Mouse (Mus musculus) embryo, embryonic 11 days (tissue): ENCODE data around the gene Zfp804b.
"Not testable (repeated sequence)": the region's sequence is repeated elsewhere in the genome, so short reads cannot be mapped to it uniquely, and the experiment has no call there.

Experiments
- DNase-seq: peaks from one replicate; pipeline ENCODE4 v3.0.0-alpha.2; 2015

Zfp804b gene

DNA sequence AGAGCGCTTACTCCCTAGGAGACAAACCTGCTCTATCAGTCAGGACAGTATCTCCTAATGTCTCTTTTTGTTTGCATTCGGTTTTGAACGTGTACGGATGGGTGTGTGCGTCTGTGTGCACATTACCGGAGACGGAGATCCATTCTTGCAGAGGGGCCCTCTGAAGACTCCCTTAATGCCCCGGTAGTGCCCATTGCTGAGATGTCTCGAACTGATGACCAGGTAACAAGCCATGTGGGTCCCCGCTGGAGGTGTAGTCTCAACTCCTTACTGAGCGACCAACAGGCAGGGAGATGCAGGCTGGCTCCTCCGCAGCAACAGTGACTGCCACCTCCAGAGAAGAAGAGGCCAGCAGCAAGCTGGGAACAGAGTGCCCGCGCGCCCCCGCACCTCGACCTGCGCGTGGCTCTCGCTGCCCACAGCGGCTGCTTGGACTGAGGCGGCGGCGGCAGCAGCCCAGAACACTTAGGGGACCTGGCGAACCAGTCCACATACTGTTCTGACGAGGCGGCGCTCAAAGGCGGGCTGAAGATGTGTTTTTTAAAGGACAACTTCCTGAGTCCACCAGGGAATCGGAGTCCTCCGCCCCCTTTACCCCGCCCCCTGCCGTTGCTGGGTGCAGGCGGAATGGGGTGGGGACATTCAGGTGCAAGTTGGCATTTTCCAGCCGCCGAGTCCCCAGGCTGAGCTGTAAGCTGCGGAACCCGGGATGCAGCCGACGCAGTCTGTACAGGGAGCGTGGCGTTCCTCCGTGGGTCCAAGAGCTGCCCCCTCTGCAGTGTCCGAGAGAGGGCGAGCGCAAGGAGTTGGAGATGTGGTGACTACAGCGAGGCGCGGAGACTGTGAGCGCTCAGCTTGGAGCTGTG, at the start of gene Zfp804b:
Zfp804b (minus strand) TSS at position 612 of the 866 bp plus-strand sequence.
- peak; percentile 78 for DNase-seq

DNA sequence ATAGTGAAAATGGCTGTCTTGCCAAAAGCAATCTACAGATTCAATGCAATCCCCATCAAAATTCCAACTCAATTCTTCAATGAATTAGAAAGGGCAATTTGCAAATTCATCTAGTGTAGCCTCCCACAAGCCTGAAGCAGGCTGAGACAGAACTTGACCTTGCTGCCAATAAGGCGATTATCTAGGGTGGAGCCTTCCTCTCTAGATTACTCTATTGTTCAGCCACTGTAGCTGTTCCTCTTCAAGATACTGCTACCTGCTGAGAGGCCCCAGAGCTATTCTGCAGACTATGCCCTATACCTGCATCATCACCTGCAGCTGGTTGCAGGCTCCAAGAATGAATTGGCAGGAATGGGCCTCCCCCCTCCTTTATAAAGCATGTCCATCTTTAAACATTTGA, 20.1 kb upstream of the Zfp804b start:
- not testable (repeated sequence) for DNase-seq

DNA sequence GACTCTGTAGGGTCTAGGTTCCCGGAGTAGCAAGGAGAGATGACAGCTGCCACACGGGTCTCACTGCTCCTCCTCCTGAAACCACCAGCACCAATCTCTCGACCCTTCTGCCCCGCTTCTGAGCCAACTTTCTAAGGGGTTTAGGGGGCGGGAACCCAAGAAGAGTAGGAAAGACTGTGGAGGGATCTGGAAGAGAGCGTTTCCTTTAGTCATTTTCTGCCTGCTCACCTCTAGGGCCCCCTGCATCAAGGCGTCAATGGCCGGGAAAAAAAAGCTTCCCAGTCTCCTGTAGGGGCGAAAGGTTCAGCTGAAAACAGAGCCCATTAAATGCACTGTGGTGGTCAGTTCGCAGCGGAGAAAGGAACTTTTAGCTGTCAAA, 444 bp upstream of the Zfp804b start:
- DNase-seq = peak; percentile 49

DNA sequence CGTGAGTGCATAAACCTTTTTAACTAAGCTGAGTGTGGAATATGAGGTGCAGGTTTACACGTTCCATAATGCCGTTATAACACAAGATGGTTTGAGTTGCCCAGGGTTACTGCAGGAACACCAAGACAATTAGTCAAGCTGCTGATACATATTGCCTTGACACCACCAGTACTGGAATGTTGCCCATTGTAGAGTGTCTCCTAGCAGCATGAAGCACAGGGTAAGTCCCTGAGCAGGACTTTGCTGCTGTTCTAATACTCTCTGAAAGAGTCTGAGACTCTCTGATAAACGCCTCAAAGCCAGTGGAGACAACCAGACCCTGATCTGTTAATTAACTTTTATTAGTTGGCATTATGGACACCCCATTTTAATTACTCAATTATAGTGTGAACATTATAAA, 19.0 kb downstream of the Zfp804b start:
- DNase-seq = no peak

DNA sequence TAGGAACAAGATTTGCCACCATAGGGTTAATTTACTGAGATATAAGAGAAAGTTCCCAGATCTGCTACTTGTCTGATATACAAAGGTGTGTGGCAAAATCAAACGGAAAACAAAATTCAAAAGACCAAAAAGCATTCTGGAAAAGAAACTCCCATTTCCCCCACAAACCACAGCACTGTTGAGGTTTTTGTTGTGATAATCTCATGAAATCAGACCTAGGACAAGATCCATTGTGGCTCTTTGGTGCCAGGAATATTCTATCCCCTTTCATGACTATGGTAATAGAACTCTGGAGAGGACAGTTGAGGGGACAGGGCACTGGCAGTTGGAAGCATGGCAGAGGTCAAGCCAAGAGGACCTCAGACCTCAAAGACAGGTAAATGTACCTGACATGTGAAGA, 40.7 kb downstream of the Zfp804b start, which contains the start of gene Tex47:
Tex47 (plus strand) TSS at position 301 of the 400 bp plus-strand sequence.
- DNase-seq = no peak

DNA sequence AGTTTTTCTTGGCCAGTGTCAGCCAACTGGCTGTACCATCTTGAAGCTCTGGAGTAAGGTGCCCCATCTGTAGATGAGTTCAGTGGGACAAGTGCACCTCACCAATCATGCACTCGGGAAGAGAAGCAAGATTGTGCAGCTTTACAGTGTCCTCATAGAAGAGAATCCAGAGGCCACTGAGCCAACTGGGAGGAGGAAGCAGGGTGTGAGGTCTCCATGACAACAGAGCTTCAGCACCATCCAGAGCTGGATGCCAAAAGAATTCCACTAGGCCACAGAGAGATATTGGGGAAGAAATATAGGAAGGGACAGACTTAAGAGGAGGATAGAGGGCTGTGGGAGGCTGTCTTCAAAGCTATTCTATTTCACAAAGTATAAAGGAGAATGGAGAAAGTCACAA, 41.6 kb downstream of the Zfp804b start:
- peak; percentile 1 for DNase-seq

GRCm38 (mm10) chr5:7284336-7284735, 60.2 kb downstream of the Zfp804b start:
- no peak for DNase-seq

DNA sequence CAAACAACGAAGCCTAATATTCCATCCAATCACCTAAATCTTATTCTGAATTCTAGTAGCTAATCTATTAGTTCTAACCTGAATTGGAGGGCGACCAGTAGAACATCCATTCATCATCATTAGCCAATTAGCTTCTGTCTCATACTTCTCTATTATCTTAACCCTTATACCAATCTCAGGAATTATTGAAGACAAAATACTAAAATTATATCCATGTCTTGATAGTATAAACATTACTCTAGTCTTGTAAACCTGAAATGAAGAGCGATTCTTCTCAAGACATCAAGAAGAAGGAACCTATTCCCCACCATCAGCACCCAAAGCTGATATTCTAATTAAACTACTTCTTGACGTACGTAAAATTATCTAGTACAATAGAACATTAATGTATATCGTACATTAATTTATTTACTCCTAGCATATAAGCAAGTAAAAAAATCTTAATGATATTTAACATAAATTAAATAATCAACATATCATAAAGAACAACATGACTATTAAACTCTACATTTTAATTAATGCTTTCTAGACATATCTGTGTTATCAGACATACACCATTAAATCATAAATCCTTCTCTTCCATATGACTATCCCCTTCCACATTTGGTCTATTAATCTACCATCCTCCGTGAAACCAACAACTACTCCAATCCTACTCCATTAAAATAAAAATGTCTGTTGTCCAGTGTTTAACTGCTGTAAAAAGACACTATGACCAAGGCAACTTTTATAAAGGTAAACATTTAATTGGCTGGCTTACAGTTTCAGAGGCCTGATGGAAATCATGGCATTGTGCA, 67.7 kb downstream of the Zfp804b start:
- DNase-seq = peak; percentile 31

GRCm38 (mm10) chr5:7177589-7177988, 167.0 kb downstream of the Zfp804b start:
- no peak for DNase-seq

DNA sequence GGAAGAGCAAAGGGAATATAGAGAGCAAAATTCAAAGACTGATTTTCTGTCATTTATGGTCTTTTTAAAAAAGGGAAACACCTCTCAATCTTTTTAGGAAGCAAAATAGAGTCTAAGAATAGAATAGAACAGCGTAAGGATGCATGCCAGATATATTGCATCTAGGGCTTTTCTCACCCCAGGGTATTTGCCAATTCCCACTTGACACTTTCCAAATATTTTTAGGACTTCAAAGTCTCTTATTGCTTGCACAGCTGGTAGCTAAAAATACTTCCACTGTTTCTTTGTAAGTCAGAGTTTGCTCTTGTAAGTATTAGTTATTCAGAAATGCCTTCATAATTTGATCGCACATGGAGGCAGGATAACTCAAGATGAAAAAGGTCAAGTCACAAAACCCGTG, 204.9 kb downstream of the Zfp804b start:
- no peak for DNase-seq

GRCm38 (mm10) chr5:7102387-7102786, 242.2 kb downstream of the Zfp804b start:
- peak; percentile 12 for DNase-seq

DNA sequence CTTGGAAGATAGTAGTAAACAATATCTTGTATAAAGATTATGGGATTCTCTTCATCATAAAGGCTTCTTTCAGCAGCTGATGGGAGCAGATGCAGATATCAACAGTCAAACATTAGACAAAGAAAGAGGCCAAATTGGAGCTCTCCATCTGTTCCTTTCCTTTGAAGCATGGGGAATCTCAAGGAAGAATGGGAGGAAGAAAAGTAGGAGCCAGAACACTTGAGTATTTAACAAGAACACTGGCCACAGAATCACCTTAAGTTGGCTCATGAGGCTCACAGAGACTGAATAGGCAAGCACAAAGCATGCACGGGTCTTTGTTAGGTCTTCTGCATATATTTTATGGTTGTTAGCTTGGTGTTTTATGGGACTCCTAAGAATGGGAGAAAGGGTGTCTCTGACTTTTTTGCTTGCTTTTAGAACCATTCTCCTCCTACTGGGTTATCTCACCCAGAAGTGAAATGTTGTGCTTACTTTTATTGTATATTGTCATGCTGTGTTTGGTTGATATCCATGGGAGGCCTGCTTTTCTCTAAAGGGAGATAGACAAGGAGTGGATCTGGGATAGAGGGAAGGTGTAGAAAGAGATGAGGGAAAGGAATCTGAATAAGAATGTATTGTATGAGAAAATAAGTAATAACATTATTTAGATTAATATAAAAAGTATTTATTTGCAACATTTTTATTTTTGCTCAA, 270.5 kb downstream of the Zfp804b start:
- DNase-seq = peak; percentile 41

DNA sequence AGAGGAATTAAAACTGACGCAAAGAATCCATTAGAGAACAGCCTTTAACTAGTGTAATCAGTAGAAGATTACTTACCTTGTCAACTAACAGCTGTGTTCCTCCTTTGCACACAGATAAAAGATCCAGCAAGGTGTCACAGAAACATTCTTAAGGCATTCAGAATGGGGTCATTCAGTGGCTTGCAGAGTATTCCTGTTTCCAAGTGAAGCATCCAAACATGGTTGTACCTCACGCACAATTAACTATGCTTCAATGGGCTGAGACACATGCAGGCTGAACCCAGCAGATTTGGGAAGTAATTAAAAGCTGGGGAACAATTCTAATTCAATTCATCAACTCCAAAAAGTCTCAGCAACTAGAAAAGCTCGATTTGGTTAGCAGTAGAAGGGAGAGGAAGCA, 337.1 kb downstream of the Zfp804b start:
- DNase-seq = no peak

DNA sequence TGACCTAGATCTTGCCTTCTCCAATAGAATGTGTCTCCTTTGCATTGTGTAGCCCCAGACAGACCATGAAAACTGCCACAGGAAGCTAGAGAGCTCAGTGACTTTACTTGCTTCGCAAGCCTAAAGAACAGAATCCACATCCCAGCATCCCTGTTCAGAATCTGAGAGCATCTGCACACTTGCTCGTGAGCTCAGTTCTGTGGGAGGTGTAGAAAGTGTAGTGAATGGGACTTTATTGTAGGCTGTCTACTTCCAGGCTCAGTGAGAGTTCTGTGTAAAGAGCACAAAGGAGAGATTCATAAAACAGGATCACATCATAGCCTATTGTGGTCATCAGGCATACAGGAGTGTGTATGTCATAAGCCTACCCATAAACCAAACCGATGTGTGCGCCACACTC, 360.6 kb downstream of the Zfp804b start:
- DNase-seq = no peak

- no peak for DNase-seq
These were observed 409.7 kb downstream of the Zfp804b start for GRCm38 (mm10) chr5:6934837-6935236.

DNA sequence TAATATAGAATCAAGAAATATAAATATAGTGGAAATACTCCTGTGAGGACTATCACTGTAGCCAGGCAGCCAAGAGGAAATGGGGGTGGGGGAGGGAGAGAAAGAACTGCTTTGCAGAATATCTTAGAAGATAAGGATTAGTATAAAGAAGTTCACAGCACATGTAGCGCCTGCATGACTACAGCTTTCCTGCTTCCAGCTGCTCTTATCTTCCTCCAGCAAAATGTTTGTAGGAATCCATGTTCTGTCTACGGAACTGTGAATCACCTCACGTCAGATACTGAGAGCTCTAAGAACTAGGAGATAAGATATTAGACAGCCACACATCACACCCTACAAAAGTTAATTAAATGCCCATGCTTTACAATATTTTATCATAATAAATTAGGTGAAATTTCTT, 433.3 kb downstream of the Zfp804b start:
- no peak for DNase-seq

- no peak for DNase-seq
These were observed 463.2 kb downstream of the Zfp804b start for GRCm38 (mm10) chr5:6881396-6881795.

DNA sequence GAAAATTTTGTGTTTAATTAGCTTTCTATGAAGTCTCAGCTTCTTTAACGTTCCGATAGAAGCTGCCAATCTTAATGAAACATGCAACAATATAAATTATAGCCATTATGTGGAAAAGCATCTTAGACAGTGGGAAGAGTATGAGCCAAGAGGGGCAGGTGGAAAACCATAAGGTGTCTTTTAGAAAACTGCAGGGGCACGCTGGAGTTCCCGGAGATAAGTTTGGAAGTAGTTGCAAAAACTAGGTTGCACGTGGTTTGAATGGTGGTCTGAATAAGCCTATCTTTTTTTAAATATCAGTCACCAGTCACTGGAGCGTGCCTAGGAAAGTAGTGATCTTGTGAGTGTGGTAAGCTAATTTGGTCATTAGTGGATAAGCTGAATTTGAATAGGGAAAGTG, 473.0 kb downstream of the Zfp804b start:
- no peak for DNase-seq

DNA sequence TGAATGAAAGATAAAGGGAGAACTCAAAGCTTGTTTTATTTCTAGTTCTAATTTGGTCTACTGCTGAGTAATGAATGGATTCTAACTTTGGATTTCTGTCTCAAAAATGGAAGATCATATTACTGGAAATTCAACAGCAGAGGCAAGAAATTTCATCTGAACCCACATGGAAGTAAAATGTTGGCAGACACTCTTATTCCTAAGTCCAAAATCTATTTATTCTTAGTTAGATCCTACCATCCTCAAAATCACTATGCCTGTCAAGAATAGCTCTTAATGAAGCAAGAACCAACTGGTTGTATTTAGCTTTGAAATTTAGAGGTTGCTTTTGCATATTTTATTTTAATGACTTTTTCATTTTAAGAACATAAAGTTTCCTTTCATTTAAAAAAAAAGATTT, 473.6 kb downstream of the Zfp804b start:
- DNase-seq = no peak

DNA sequence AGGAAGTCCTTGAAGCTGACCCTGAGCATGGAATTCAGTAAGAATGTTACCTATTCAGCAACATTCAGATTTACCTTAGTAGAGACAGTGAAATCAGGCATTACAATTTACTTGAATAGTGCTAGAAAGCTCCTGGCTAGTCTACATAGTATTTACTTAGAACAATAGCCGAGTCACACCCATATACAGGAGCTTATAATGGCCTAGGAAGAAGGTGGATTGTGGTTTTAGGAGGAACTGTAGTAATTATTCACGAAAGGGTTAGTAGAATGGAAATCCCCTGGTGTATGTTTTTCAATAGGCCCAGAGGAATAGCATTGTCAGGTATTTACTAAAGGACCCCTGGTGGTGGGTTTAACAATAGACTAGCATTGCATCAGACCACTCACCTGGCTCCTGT, 549.2 kb downstream of the Zfp804b start:
- no peak for DNase-seq

GRCm38 (mm10) chr5:6769357-6769892, 575.1 kb downstream of the Zfp804b start:
- no peak for DNase-seq
